Mouse (Mus musculus): ENCODE results near the gene Lmod2.

Lmod2 gene

DNA sequence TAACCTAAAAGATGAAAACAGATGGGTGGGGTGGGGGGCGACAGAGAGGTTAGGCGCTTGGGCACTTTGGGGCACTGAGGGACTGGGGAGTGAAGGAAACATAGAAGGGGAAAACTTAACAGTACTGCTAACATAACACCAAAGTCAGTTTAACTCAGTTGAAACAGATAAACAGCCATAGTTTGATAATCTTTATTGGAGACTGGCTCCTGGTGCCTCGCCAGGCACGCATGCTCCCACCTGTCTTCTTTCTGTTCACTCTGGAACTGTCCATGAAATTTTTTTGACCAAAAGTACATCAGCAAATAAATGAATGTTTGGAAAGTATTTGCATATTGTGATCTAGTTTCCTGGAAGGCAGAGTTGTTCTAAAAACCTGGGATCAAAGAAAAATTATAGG lies 43.7 kb downstream of the Lmod2 start:
- no peak for DNase-seq (ENCODE audit: extremely low read depth, low read depth)

- DNase-seq (ENCODE audit: extremely low read depth, low read depth), result no peak
Observed at GRCm38 (mm10) chr6:24642161-24642560, 44.6 kb downstream of the Lmod2 start.

DNA sequence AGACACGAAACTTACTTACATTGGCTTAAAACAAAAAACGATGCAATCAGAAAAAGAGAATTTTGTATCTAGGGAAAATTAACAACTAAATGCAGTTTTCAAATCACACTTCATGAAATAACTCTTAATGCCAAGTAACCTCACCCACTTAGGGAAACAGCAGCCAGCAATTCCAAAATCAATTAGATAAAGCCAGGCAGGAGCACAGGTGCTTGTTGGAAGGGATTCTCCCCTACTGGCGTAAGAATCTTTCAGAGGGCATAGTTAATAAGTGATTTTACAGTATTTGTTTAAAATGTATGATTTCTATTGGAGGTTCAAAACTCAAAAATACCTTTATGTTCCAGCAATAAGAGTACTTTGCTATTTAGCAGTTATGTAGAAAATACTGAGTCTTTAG lies 45.4 kb downstream of the Lmod2 start:
- DNase-seq (ENCODE audit: extremely low read depth, low read depth), result no peak

DNA sequence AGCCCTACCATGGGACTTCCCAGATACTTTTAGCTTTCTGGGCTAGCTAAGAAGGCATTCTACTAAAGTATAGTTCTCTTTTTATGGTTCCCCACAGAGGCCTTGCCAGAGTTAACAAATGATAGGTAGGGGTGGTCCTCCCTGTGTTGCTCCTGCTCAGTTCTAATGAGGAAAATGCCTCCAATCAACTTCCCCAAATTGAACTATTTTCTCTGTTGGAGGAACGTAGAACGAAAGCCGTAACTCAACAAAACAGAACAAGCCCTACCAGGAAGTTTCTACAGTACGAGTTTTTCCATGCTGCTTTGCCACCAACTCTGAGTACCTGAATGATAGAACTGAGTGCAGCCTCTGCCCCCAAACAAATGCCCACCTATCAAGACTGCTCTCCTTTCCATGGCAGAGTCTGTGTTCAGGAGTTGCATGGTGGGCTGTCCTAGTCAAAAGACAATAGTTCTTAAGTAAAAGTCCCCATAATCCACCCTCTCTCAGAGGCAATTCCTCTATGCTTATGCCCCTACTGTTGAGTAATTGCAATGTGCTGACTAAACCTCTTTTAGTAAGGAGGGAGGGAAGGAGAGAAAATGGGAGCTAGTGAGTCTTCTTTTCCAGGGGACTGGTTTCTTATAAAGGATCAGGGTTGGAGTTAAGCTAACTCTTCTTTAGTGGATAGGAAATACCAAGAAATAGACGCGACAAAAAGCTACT lies 47.9 kb downstream of the Lmod2 start:
- DNase-seq (ENCODE audit: extremely low read depth, low read depth), result peak; percentile 51

- no peak for DNase-seq (ENCODE audit: extremely low read depth, low read depth)
Observed at GRCm38 (mm10) chr6:24647103-24647691, 49.6 kb downstream of the Lmod2 start.

DNA sequence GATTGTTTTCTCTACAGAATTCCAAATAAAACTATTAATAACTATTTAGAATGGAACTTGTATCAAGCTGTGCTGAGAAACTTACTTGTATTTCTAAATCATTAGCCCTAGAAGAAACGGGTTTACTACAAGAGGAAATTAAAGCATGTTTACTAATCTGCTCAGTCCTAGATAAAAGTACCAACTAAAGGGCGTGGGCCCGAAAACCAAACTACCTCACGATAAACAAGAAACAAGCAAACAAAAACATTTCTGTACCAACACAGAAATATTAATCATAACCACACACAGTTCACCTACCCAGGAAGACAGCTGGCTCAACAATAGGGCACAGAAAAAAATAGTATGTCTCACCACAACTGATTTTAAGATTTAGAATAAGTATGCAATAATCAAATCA lies 50.8 kb downstream of the Lmod2 start:
- no peak for DNase-seq (ENCODE audit: extremely low read depth, low read depth)

GRCm38 (mm10) chr6:24650719-24651118 lies 53.2 kb downstream of the Lmod2 start:
- no peak for DNase-seq (ENCODE audit: extremely low read depth, low read depth)

GRCm38 (mm10) chr6:24651538-24651937 lies 54.0 kb downstream of the Lmod2 start:
- DNase-seq (ENCODE audit: extremely low read depth, low read depth), result no peak

Data from MEL-GATA-1-ER (cell line).